Mouse (Mus musculus): ENCODE measurements at regions not wholly inside any gene's neighbourhood (a gene's known extent, or its start where the extent isn't known, plus 50 kb on each side); places are given as distances from the start of the nearest gene placed in this dataset.

- Histone ChIP-seq H3K27ac (ENCODE audit: low read depth, low read length) (no peak overlapping the region), H3K27me3 (ENCODE audit: insufficient read depth, low read length) (no peaks in the 10 kb centered on the region), H3K9ac (no peak overlapping the region), H3K4me1 (ENCODE audit: insufficient read depth) (peaks cover 7% of the 10 kb centered on the region), H3K36me3 (ENCODE audit: insufficient read depth) (no peaks in the 10 kb centered on the region), H3K4me2 (ENCODE audit: low read depth) (no peak overlapping the region), H3K4me3 (ENCODE audit: low read depth, low read length) (no peak overlapping the region), H3K9me3 (ENCODE audit: low read length) (no peaks in the 10 kb centered on the region)
- WGBS = 80% methylated on average over 14 of the region's 14 CpGs
- TF ChIP-seq CTCF (IDR thresholded peaks at IDR 0.05; ENCODE audit: low read depth) = no peak
- DNase-seq (no peak), ATAC-seq (no peak)
Observed at GRCm38 (mm10) chr10:111103086-111103485, 61.5 kb upstream of the Osbpl8 start.

GRCm38 (mm10) chr10:111101901-111102761, 62.4 kb upstream of the Osbpl8 start:
- no peak overlapping the region for H3K4me3 ChIP-seq (ENCODE audit: low read depth, low read length)
- H3K4me1 ChIP-seq (ENCODE audit: insufficient read depth) = peaks cover 7% of the 10 kb centered on the region
- no peak overlapping the region for H3K4me2 ChIP-seq (ENCODE audit: low read depth)
- no peak overlapping the region for H3K27ac ChIP-seq (ENCODE audit: low read depth, low read length)
- H3K9ac ChIP-seq = no peak overlapping the region
- DNase-seq (no peak), ATAC-seq (no peak)
- 80% methylated on average over 18 of the region's 18 CpGs for WGBS
- H3K27me3 ChIP-seq (ENCODE audit: insufficient read depth, low read length) = no peaks in the 10 kb centered on the region
- no peaks in the 10 kb centered on the region for H3K36me3 ChIP-seq (ENCODE audit: insufficient read depth)
- no peak for TF ChIP-seq CTCF (IDR thresholded peaks at IDR 0.05; ENCODE audit: low read depth)
- H3K9me3 ChIP-seq (ENCODE audit: low read length) = no peaks in the 10 kb centered on the region

GRCm38 (mm10) chr10:111099812-111100464, 64.6 kb upstream of the Osbpl8 start:
- Histone ChIP-seq H3K9me3 (ENCODE audit: low read length) (no peaks in the 10 kb centered on the region), H3K9ac (peak overlapping the region; percentile 33), H3K4me1 (ENCODE audit: insufficient read depth) (peaks cover 7% of the 10 kb centered on the region), H3K36me3 (ENCODE audit: insufficient read depth) (no peaks in the 10 kb centered on the region), H3K27ac (ENCODE audit: low read depth, low read length) (peak overlapping the region; percentile 68), H3K4me2 (ENCODE audit: low read depth) (peak overlapping the region; percentile 18), H3K27me3 (ENCODE audit: insufficient read depth, low read length) (no peaks in the 10 kb centered on the region), H3K4me3 (ENCODE audit: low read depth, low read length) (no peak overlapping the region)
- DNase-seq (peak; percentile 89), ATAC-seq (peak; percentile 74)
- 19% methylated on average over 7 of the region's 7 CpGs for WGBS
- peak; percentile 89 for TF ChIP-seq CTCF (IDR thresholded peaks at IDR 0.05; ENCODE audit: low read depth)

GRCm38 (mm10) chr10:111099059-111099811, 65.3 kb upstream of the Osbpl8 start:
- DNase-seq (no peak), ATAC-seq (peak; percentile 27; the same call in 1 of the 2 replicates)
- Histone ChIP-seq H3K9me3 (ENCODE audit: low read length) (no peaks in the 10 kb centered on the region), H3K36me3 (ENCODE audit: insufficient read depth) (no peaks in the 10 kb centered on the region), H3K4me3 (ENCODE audit: low read depth, low read length) (no peak overlapping the region), H3K27ac (ENCODE audit: low read depth, low read length) (peak overlapping the region; percentile 68; the same call in 1 of the 2 replicates), H3K4me2 (ENCODE audit: low read depth) (no peak overlapping the region), H3K27me3 (ENCODE audit: insufficient read depth, low read length) (no peaks in the 10 kb centered on the region), H3K4me1 (ENCODE audit: insufficient read depth) (peaks cover 7% of the 10 kb centered on the region), H3K9ac (peak overlapping the region; percentile 33)
- TF ChIP-seq CTCF (IDR thresholded peaks at IDR 0.05; ENCODE audit: low read depth) = no peak
- 39% methylated on average over 5 of the region's 5 CpGs for WGBS

GRCm38 (mm10) chr10:111097245-111097644, 67.3 kb upstream of the Osbpl8 start:
- TF ChIP-seq CTCF (IDR thresholded peaks at IDR 0.05; ENCODE audit: low read depth) = no peak
- Histone ChIP-seq H3K36me3 (ENCODE audit: insufficient read depth) (no peaks in the 10 kb centered on the region), H3K4me3 (ENCODE audit: low read depth, low read length) (no peak overlapping the region), H3K9me3 (ENCODE audit: low read length) (no peaks in the 10 kb centered on the region), H3K4me1 (ENCODE audit: insufficient read depth) (peaks cover 7% of the 10 kb centered on the region), H3K4me2 (ENCODE audit: low read depth) (no peak overlapping the region), H3K27me3 (ENCODE audit: insufficient read depth, low read length) (no peaks in the 10 kb centered on the region), H3K27ac (ENCODE audit: low read depth, low read length) (no peak overlapping the region), H3K9ac (no peak overlapping the region)
- DNase-seq (no peak), ATAC-seq (peak; percentile 54; the same call in 1 of the 2 replicates)
- 28% methylated on average over 5 of the region's 5 CpGs for WGBS

- 74% methylated on average over 6 of the region's 6 CpGs for WGBS
- Histone ChIP-seq H3K4me2 (ENCODE audit: low read depth) (no peak overlapping the region), H3K4me3 (ENCODE audit: low read depth, low read length) (no peak overlapping the region), H3K4me1 (ENCODE audit: insufficient read depth) (peaks cover 7% of the 10 kb centered on the region), H3K27me3 (ENCODE audit: insufficient read depth, low read length) (no peaks in the 10 kb centered on the region), H3K36me3 (ENCODE audit: insufficient read depth) (no peaks in the 10 kb centered on the region), H3K27ac (ENCODE audit: low read depth, low read length) (no peak overlapping the region), H3K9me3 (ENCODE audit: low read length) (no peaks in the 10 kb centered on the region), H3K9ac (no peak overlapping the region)
- DNase-seq (no peak), ATAC-seq (no peak)
- no peak for TF ChIP-seq CTCF (IDR thresholded peaks at IDR 0.05; ENCODE audit: low read depth)
Observed at GRCm38 (mm10) chr10:111096811-111097210, 67.7 kb upstream of the Osbpl8 start.

Measured in forebrain, postnatal 0 days (tissue).